Mouse (Mus musculus) CD8-positive naive resting alpha-beta T cell, adult 2 months (primary cell): Measurements from ENCODE around the gene Bcl2.
"Not testable (repeated sequence)": the region's sequence is repeated elsewhere in the genome, so short reads cannot be mapped to it uniquely, and the experiment has no call there.

Experiments
- DNase-seq, 2 experiments: peaks; one replicate each; pipeline ENCODE4 v3.0.0; 2022; ENCODE audit warnings: low read depth in 2 of 2, low spot score in 2 of 2

Gene Bcl2

GRCm38 (mm10) chr1:106713621-106714529 is at the start of gene Bcl2:
Gene Bcl2 (minus strand): TSS chr1:106714274.
- peak; percentile 74 to 80 for DNase-seq

GRCm38 (mm10) chr1:106760750-106761149 is 46.7 kb upstream of the Bcl2 start:
- DNase-seq: no peak

- peak; percentile 97 for DNase-seq
Measured at GRCm38 (mm10) chr1:106759572-106760435, 45.7 kb upstream of the Bcl2 start, which contains the start of gene Kdsr. Gene Kdsr (minus strand): TSS chr1:106759727.

DNA sequence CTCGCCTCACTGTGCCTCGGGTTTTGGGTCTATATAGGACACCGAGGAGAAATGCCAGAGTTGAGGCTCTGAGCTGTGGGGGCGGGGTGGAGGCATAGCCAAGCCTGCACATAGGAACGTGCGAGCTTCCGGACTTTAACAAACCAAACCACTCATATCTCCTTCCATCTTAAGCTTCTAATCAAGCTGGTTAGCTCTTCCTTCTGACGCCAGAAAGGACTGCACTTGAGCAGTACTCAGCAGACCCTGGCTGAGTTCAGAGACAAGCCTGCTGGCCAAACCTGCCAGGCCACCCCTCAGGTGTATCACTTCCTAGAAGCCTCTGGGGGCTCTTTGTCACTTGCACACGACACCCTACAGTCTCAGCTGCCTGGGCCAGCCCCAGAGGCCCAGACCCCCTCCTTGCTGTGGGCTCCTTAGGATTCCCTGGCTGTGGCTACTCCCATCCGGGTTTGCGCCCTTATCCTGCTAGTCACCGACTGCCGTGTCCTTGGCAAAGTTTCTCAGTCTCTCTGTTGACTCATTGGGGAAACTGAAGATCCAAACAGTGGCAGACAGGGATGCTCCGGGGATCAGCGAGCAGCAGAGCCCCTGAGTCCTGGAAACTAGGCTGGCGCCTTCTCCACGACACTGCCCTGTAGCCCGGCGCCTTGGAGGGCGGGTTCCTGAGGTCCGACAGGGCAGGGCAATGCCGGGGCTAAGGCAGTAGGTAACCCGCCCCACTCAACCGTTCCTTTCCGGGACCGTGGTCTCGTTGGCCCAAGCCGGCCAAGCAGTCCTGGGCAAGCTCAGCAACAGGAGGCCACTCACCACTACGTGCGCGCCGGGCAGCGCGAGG is 44.9 kb upstream of the Bcl2 start:
- DNase-seq: peak; percentile 32 to 46

GRCm38 (mm10) chr1:106756633-106757032 is 42.6 kb upstream of the Bcl2 start:
- no peak for DNase-seq

- DNase-seq: no peak
Measured at GRCm38 (mm10) chr1:106752013-106752412, 37.9 kb upstream of the Bcl2 start.

DNA sequence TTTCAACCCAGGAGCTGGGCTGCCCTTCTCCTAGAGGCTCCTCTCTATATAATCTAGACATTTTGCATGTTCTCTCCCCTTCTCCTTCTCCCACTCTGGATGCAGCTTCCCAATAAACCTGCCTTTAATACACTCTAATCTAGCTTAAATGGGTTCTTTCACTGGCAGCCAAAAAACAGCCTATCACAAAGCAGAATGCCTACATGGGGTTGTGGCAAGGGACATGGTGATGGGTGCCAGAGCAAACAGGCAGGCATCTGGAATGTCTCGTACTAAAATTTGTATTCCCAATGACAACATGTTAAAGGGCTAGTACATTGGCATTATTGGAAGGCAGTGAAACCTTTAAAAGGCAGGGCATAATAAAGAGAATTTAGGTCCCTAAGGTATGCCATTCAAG is 36.6 kb upstream of the Bcl2 start:
- no peak for DNase-seq

GRCm38 (mm10) chr1:106748555-106749315 is 34.7 kb upstream of the Bcl2 start:
- no peak for DNase-seq

GRCm38 (mm10) chr1:106742980-106743379 is 28.9 kb upstream of the Bcl2 start:
- no peak for DNase-seq

GRCm38 (mm10) chr1:106740735-106741134 is 26.7 kb upstream of the Bcl2 start:
- DNase-seq: no peak

DNA sequence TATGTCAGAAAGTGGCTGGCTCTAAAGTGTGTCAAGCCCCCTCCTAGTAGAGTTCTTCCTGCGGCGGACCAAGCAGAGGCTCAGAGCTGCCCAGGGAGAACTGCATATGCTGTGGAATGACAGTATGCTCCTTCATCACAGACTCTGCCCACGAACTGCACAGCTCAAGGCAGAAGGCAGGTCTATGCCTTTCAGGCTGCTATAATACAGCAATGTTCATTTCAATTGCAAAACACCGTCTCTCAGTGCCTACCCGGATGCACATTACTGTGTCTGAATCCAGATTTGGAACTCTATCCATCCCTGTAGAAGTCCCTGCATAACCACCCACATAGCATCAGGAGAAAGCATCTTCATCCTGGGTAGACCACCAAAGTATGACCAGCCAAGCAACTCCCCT is 25.7 kb upstream of the Bcl2 start:
- DNase-seq: no peak

DNA sequence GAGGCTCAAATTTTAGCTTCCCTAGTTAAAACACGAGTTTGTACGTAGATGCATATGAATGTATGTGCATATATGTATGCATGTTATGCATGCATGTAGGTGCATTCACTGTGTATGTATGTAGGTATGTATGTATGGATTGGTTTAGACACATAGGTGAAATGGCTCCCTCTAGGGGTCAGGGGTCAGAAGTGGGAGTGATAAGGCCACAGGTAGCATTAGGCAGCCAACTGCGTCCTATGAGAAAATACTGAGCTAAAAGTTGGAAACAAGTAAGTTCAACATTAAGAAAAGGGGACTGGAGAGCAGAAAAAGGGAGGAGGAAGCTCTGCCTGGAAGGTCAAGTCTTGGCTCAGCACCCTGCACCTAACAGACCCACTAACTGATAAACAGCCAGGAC is 24.0 kb upstream of the Bcl2 start:
- peak; percentile 37 to 61 for DNase-seq

- no peak for DNase-seq
Measured at GRCm38 (mm10) chr1:106736211-106736610, 22.1 kb upstream of the Bcl2 start.

- DNase-seq: peak; percentile 29 to 58
Measured at GRCm38 (mm10) chr1:106735586-106735985, 21.5 kb upstream of the Bcl2 start.

- DNase-seq: no peak
Measured at GRCm38 (mm10) chr1:106722061-106722460, 8.0 kb upstream of the Bcl2 start.

DNA sequence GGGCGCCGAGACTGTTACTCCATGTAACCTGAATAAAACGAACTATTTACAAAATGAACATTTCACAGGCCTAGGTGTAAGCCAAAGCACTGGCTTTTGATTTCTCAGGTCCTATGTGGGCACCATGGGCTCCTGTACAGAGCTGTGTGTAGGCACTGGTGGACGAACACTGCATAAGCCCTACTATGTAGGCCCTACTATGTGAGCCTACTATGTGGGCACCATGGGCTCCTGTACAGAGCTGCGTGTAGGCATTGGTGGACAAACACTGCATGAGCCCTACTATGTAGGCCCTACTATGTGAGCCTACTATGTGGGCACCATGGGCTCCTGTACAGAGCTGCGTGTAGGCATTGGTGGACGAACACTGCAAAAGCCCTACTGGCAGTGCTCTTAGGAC is 3.7 kb upstream of the Bcl2 start:
- DNase-seq: not testable (repeated sequence)

- peak; percentile 52 to 67 for DNase-seq
Measured at GRCm38 (mm10) chr1:106717071-106717601, 3.1 kb upstream of the Bcl2 start.

- DNase-seq: no peak
Measured at GRCm38 (mm10) chr1:106716141-106716540, 2.1 kb upstream of the Bcl2 start.

- no peak for DNase-seq
Measured at GRCm38 (mm10) chr1:106715111-106716083, 1.3 kb upstream of the Bcl2 start.
